Mouse (Mus musculus) heart, adult 2 months (tissue): Measurements from ENCODE around the gene Coq2.

Experiments
- CTCF ChIP-seq: fragments of 200-600 bp; IDR thresholded peaks from 2 replicates; pipeline ENCODE4 v1.8.1; 2022; ENCODE audit warnings: antibody characterized with exemption, mild to moderate bottlenecking, moderate library complexity
- EP300 ChIP-seq: fragments of 200-500 bp; IDR thresholded peaks from 2 replicates; pipeline ENCODE4 v1.6.1; 2011; ENCODE audit warnings: low read depth, low read length, control low read depth; ENCODE audit not compliant: insufficient read depth
- POLR2A ChIP-seq: fragments of 200-500 bp; IDR thresholded peaks from 2 replicates; pipeline ENCODE4 v1.6.1; 2011; ENCODE audit warnings: mild to moderate bottlenecking, low read depth, low read length, control low read depth; ENCODE audit not compliant: insufficient read depth

DNA sequence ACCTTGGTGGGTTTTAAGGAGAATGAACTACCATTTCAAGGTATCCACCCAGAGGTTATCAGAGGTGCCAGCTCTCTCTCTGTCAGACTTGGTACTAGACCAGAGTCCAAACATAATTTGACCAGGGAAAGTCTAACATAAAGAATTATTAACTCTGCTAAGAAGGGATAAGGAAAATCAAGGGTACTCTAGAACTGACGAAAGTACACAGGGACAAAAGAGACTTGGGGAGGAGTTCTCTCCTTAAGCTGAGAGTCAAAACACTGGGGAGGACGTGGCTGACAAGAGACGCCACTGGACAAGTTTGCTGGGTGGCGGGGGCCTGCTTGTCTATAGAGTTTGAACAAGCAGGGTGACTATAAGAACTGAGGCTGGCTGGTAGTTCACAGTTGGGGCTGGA lies 28.4 kb downstream of the Coq2 start:
- TF ChIP-seq EP300 (no peak), CTCF (no peak), POLR2A (no peak)
